Mouse (Mus musculus) stomach, embryonic 14.5 days (tissue): ENCODE results near the gene Hspa5. TPM values are rescaled to one million over a fixed set of nuclear protein-coding genes. Genes with fewer than 3 reads are reported as not detected.

Experiments
- ATAC-seq: fragments of 200-750 bp; cut with Nextera tagmentation; 2 replicates; pipeline ENCODE4 v1.8.0; 2017; ENCODE audit warnings: low read depth, moderate TSS enrichment; ENCODE audit not compliant: insufficient number of reproducible peaks, insufficient read depth, low FRiP score
- H3K27ac ChIP-seq: fragments of 300-500 bp; sonication (generic); 2 replicates; pipeline ENCODE4 v1.5.1; 2014; ENCODE audit warnings: mild to moderate bottlenecking, low read length, moderate library complexity, mixed read lengths
- H3K27me3 ChIP-seq: fragments of 300-500 bp; sonication (generic); 2 replicates; pipeline ENCODE4 v1.6.1; 2014; ENCODE audit warnings: low read length, control low read depth, mixed read lengths; ENCODE audit not compliant: control insufficient read depth, insufficient read depth
- H3K36me3 ChIP-seq: fragments of 300-500 bp; sonication (generic); 2 replicates; pipeline ENCODE4 v1.6.1; 2014; ENCODE audit warnings: mild to moderate bottlenecking, control low read depth, low read length, moderate library complexity, mixed read lengths; ENCODE audit not compliant: control insufficient read depth, insufficient read depth
- H3K4me1 ChIP-seq: fragments of 300-500 bp; sonication (generic); 2 replicates; pipeline ENCODE4 v1.6.1; 2014; ENCODE audit warnings: low read length, control low read depth, mixed read lengths; ENCODE audit not compliant: control insufficient read depth, insufficient read depth
- H3K4me2 ChIP-seq: fragments of 300-500 bp; sonication (generic); replicated peaks from 2 replicates; pipeline ENCODE4 v1.6.1; 2014; ENCODE audit warnings: low read depth, low read length, control low read depth
- H3K4me3 ChIP-seq: fragments of 300-500 bp; sonication (generic); 2 replicates; pipeline ENCODE4 v1.5.1; 2014; ENCODE audit warnings: low read depth, low read length, control low read depth
- H3K9ac ChIP-seq: fragments of 300-500 bp; sonication (generic); replicated peaks from 2 replicates; pipeline ENCODE4 v1.6.1; 2014; ENCODE audit warnings: low read depth, mild to moderate bottlenecking, control low read depth, low read length, moderate library complexity, mixed read lengths
- H3K9me3 ChIP-seq: fragments of 300-500 bp; sonication (generic); 2 replicates; pipeline ENCODE4 v1.6.1; 2016; ENCODE audit warnings: low read depth, low read length, control low read depth; ENCODE audit not compliant: control insufficient read depth
- WGBS: fragments of 180-500 bp; shearing (Covaris S2); extraction: QIAGEN DNeasy Blood & Tissue Kit; methylation state at CpG from one replicate; pipeline ENCODE4 v1.1.7; 2014; 5-methylcytosine and 5-hydroxymethylcytosine counted together
- polyA plus RNA-seq: library from polyadenylated mRNA; unstranded; fragments of >200 nt; fragmentation: Nextera tagmentation; extraction: Ambion mirVana; gene quantifications from 2 replicates; pipeline ENCODE4 v1.2.1, GENCODE M21; 2014

The Hspa5 gene
- 622 and 812 TPM in 2 replicates for polyA plus RNA-seq

- WGBS: under 1% methylated on average over 59 of the region's 60 CpGs
These were observed at the start of gene Hspa5 for GRCm38 (mm10) chr2:34771368-34772226. Gene Hspa5 (plus strand): TSS chr2:34771970.

GRCm38 (mm10) chr2:34725269-34725668 is 46.5 kb upstream of the Hspa5 start:
- no peaks in the 10 kb centered on the region for H3K27me3 ChIP-seq
- H3K9me3 ChIP-seq: no peaks in the 10 kb centered on the region
- no peak overlapping the region for H3K27ac ChIP-seq
- H3K9ac ChIP-seq: no peak overlapping the region
- no peak overlapping the region for H3K4me3 ChIP-seq
- no peak for ATAC-seq
- WGBS: 97% methylated on average over 5 of the region's 5 CpGs
- H3K4me1 ChIP-seq: no peaks in the 10 kb centered on the region
- H3K36me3 ChIP-seq: peaks cover 57% of the 10 kb centered on the region
- no peak overlapping the region for H3K4me2 ChIP-seq

More at GRCm38 (mm10) chr2:34771368-34772226, at the start of gene Hspa5:
- H3K36me3 ChIP-seq: peaks cover 36% of the 10 kb centered on the region
- H3K27ac ChIP-seq: peak within 1 kb of the TSS; percentile 91
- no peaks in the 10 kb centered on the region for H3K27me3 ChIP-seq
- no peaks in the 10 kb centered on the region for H3K9me3 ChIP-seq
- peak within 1 kb of the TSS; percentile 74 for H3K4me2 ChIP-seq
- H3K9ac ChIP-seq: peak within 1 kb of the TSS; percentile 99
- peak within 1 kb of the TSS; percentile 98 for H3K4me3 ChIP-seq
- ATAC-seq: peak; percentile 99
- H3K4me1 ChIP-seq: peaks cover 34% of the 10 kb centered on the region

- no peak for ATAC-seq
- Histone ChIP-seq H3K27ac (no peak overlapping the region), H3K9me3 (no peaks in the 10 kb centered on the region), H3K9ac (no peak overlapping the region), H3K36me3 (peaks cover 48% of the 10 kb centered on the region; the same call in 1 of the 2 replicates), H3K4me3 (no peak overlapping the region), H3K27me3 (no peaks in the 10 kb centered on the region), H3K4me2 (no peak overlapping the region), H3K4me1 (no peaks in the 10 kb centered on the region)
- WGBS: 91% methylated on average over 8 of the region's 8 CpGs
These were observed 44.6 kb upstream of the Hspa5 start for GRCm38 (mm10) chr2:34727045-34727728.

GRCm38 (mm10) chr2:34736626-34737025 is 35.1 kb upstream of the Hspa5 start:
- no peak for ATAC-seq
- Histone ChIP-seq H3K9me3 (no peaks in the 10 kb centered on the region), H3K27me3 (no peaks in the 10 kb centered on the region), H3K4me1 (no peaks in the 10 kb centered on the region), H3K9ac (no peak overlapping the region), H3K36me3 (no peaks in the 10 kb centered on the region), H3K4me3 (no peak overlapping the region), H3K4me2 (no peak overlapping the region), H3K27ac (no peak overlapping the region)
- WGBS: 82% methylated on average over 1 of the region's 1 CpGs

GRCm38 (mm10) chr2:34737911-34738310 is 33.9 kb upstream of the Hspa5 start:
- Histone ChIP-seq H3K4me1 (no peaks in the 10 kb centered on the region), H3K27ac (no peak overlapping the region), H3K9ac (no peak overlapping the region), H3K36me3 (no peaks in the 10 kb centered on the region), H3K4me3 (no peak overlapping the region), H3K27me3 (no peaks in the 10 kb centered on the region), H3K4me2 (no peak overlapping the region), H3K9me3 (no peaks in the 10 kb centered on the region)
- ATAC-seq: no peak
- WGBS: 58% methylated on average over 1 of the region's 1 CpGs

GRCm38 (mm10) chr2:34739684-34740391 is 31.9 kb upstream of the Hspa5 start:
- Histone ChIP-seq H3K27me3 (no peaks in the 10 kb centered on the region), H3K9ac (no peak overlapping the region), H3K27ac (no peak overlapping the region), H3K36me3 (0 out of 2 replicates have a peak, but pooled peaks cover 3% of the 10 kb centered on the region), H3K9me3 (no peaks in the 10 kb centered on the region), H3K4me2 (no peak overlapping the region), H3K4me3 (no peak overlapping the region), H3K4me1 (no peaks in the 10 kb centered on the region)
- no peak for ATAC-seq
- 80% methylated on average over 1 of the region's 1 CpGs for WGBS

GRCm38 (mm10) chr2:34741390-34742159 is 30.2 kb upstream of the Hspa5 start:
- Histone ChIP-seq H3K36me3 (0 out of 2 replicates have a peak, but pooled peaks cover 3% of the 10 kb centered on the region), H3K27me3 (no peaks in the 10 kb centered on the region), H3K9me3 (no peaks in the 10 kb centered on the region), H3K27ac (no peak overlapping the region), H3K4me3 (no peak overlapping the region), H3K4me1 (no peaks in the 10 kb centered on the region), H3K4me2 (no peak overlapping the region), H3K9ac (no peak overlapping the region)
- WGBS: 91% methylated on average over 12 of the region's 12 CpGs
- ATAC-seq: no peak
